Mouse (Mus musculus) embryonic facial prominence, embryonic 11.5 days (tissue): ENCODE measurements around the gene Uqcc2. TPM values are rescaled to one million over a fixed set of nuclear protein-coding genes. Genes with fewer than 3 reads are reported as not detected.

Source experiments
- ATAC-seq: fragments of 200-750 bp; cut with Nextera tagmentation; replicated peaks from 2 replicates; pipeline ENCODE4 v1.8.0; 2017; ENCODE audit warnings: low read depth; ENCODE audit not compliant: insufficient number of reproducible peaks, low FRiP score, low TSS enrichment
- DNase-seq: peaks from one replicate; pipeline ENCODE4 v3.0.0-alpha.2; 2015; ENCODE audit warnings: low spot score
- H3K27ac ChIP-seq: fragments of 300-500 bp; sonication (generic); replicated peaks from 2 replicates; pipeline ENCODE4 v1.5.1; 2014; ENCODE audit warnings: mild to moderate bottlenecking, low read depth, low read length, control low read depth
- H3K27me3 ChIP-seq: fragments of 300-500 bp; sonication (generic); 2 replicates; pipeline ENCODE4 v1.6.1; 2014; ENCODE audit warnings: mild to moderate bottlenecking, low read length, moderate library complexity, mixed read lengths; ENCODE audit not compliant: control insufficient read depth, insufficient read depth
- H3K36me3 ChIP-seq: fragments of 300-500 bp; sonication (generic); replicated peaks from 2 replicates; pipeline ENCODE4 v1.6.1; 2014; ENCODE audit warnings: low read depth, mild to moderate bottlenecking, low read length, moderate library complexity, mixed read lengths; ENCODE audit not compliant: control insufficient read depth, insufficient read depth
- H3K4me1 ChIP-seq: fragments of 300-500 bp; sonication (generic); 2 replicates; pipeline ENCODE4 v1.6.1; 2014; ENCODE audit warnings: low read length, mixed read lengths; ENCODE audit not compliant: control insufficient read depth, insufficient read depth
- H3K4me2 ChIP-seq: fragments of 300-500 bp; sonication (generic); 2 replicates; pipeline ENCODE4 v1.6.1; 2014; ENCODE audit warnings: low read depth, mild to moderate bottlenecking, control low read depth, low read length, moderate library complexity
- H3K4me3 ChIP-seq: fragments of 300-500 bp; sonication (generic); 2 replicates; pipeline ENCODE4 v1.5.1; 2014; ENCODE audit warnings: low read depth, low read length, control low read depth
- H3K9ac ChIP-seq: fragments of 300-500 bp; sonication (generic); replicated peaks from 2 replicates; pipeline ENCODE4 v1.6.1; 2014; ENCODE audit warnings: mild to moderate bottlenecking, control low read depth, low read length
- H3K9me3 ChIP-seq: fragments of 300-500 bp; sonication (generic); replicated peaks from 2 replicates; pipeline ENCODE4 v1.6.1; 2016; ENCODE audit warnings: mild to moderate bottlenecking, low read length, inconsistent platforms, mixed read lengths; ENCODE audit not compliant: control insufficient read depth
- WGBS: fragments of 180-500 bp; shearing (Covaris S2); extraction: QIAGEN DNeasy Blood & Tissue Kit; methylation state at CpG from one replicate; pipeline ENCODE4 v1.1.7; 2014; 5-methylcytosine and 5-hydroxymethylcytosine counted together
- polyA plus RNA-seq: library from polyadenylated mRNA; unstranded; fragments of >200 nt; fragmentation: Nextera tagmentation; extraction: Ambion mirVana; gene quantifications from 2 replicates; pipeline ENCODE4 v1.2.1, GENCODE M21; 2014

The Uqcc2 gene
- polyA plus RNA-seq, 1 experiment from 2014 or later = 339 TPM

GRCm38 (mm10) chr17:27081868-27082267 lies 51.8 kb downstream of the Uqcc2 start:
- H3K4me3 ChIP-seq = no peak overlapping the region
- no peaks in the 10 kb centered on the region for H3K9me3 ChIP-seq
- no peak overlapping the region for H3K4me2 ChIP-seq
- no peak overlapping the region for H3K9ac ChIP-seq
- ATAC-seq = no peak
- no peaks in the 10 kb centered on the region for H3K36me3 ChIP-seq
- WGBS = 79% methylated on average over 5 of the region's 5 CpGs
- H3K4me1 ChIP-seq = no peaks in the 10 kb centered on the region
- DNase-seq = no peak
- no peak overlapping the region for H3K27ac ChIP-seq
- H3K27me3 ChIP-seq = no peaks in the 10 kb centered on the region

- H3K9me3 ChIP-seq = no peaks in the 10 kb centered on the region
- no peak overlapping the region for H3K4me2 ChIP-seq
- no peak overlapping the region for H3K4me3 ChIP-seq
- H3K36me3 ChIP-seq = no peaks in the 10 kb centered on the region
- H3K4me1 ChIP-seq = no peaks in the 10 kb centered on the region; the same call in 1 of the 2 replicates
- DNase-seq (no peak), ATAC-seq (no peak)
- no peak overlapping the region for H3K9ac ChIP-seq
- H3K27me3 ChIP-seq = no peaks in the 10 kb centered on the region
- no peak overlapping the region for H3K27ac ChIP-seq
- 85% methylated on average over 6 of the region's 6 CpGs for WGBS
Measured at GRCm38 (mm10) chr17:27078499-27078898, 55.2 kb downstream of the Uqcc2 start.

GRCm38 (mm10) chr17:27077920-27078319 lies 55.8 kb downstream of the Uqcc2 start:
- Histone ChIP-seq H3K4me1 (no peaks in the 10 kb centered on the region; the same call in 1 of the 2 replicates), H3K36me3 (no peaks in the 10 kb centered on the region), H3K27me3 (no peaks in the 10 kb centered on the region), H3K4me2 (no peak overlapping the region), H3K9ac (no peak overlapping the region), H3K9me3 (no peaks in the 10 kb centered on the region), H3K4me3 (no peak overlapping the region), H3K27ac (no peak overlapping the region)
- DNase-seq (no peak), ATAC-seq (no peak)
- 76% methylated on average over 6 of the region's 6 CpGs for WGBS

- H3K4me3 ChIP-seq = no peak overlapping the region
- 93% methylated on average over 7 of the region's 7 CpGs for WGBS
- H3K9ac ChIP-seq = no peak overlapping the region
- no peak overlapping the region for H3K27ac ChIP-seq
- no peak overlapping the region for H3K4me2 ChIP-seq
- H3K27me3 ChIP-seq = no peaks in the 10 kb centered on the region
- DNase-seq (no peak), ATAC-seq (no peak)
- no peaks in the 10 kb centered on the region; the same call in 1 of the 2 replicates for H3K4me1 ChIP-seq
- no peaks in the 10 kb centered on the region for H3K9me3 ChIP-seq
- H3K36me3 ChIP-seq = no peaks in the 10 kb centered on the region
Measured at GRCm38 (mm10) chr17:27077133-27077532, 56.6 kb downstream of the Uqcc2 start.

GRCm38 (mm10) chr17:27074849-27075745 lies 58.6 kb downstream of the Uqcc2 start:
- Histone ChIP-seq H3K4me1 (no peaks in the 10 kb centered on the region; the same call in 1 of the 2 replicates), H3K4me2 (no peak overlapping the region), H3K27ac (no peak overlapping the region), H3K4me3 (no peak overlapping the region), H3K36me3 (no peaks in the 10 kb centered on the region), H3K9me3 (no peaks in the 10 kb centered on the region), H3K27me3 (no peaks in the 10 kb centered on the region), H3K9ac (no peak overlapping the region; the same call in 1 of the 2 replicates)
- WGBS = 85% methylated on average over 17 of the region's 17 CpGs
- DNase-seq (no peak), ATAC-seq (no peak)

GRCm38 (mm10) chr17:27074236-27074635 lies 59.5 kb downstream of the Uqcc2 start:
- ATAC-seq = no peak
- H3K9me3 ChIP-seq = no peaks in the 10 kb centered on the region
- H3K36me3 ChIP-seq = no peaks in the 10 kb centered on the region
- no peak overlapping the region for H3K4me3 ChIP-seq
- H3K27me3 ChIP-seq = no peaks in the 10 kb centered on the region
- no peak for DNase-seq
- no peak overlapping the region for H3K4me2 ChIP-seq
- no peak overlapping the region for H3K9ac ChIP-seq
- H3K27ac ChIP-seq = no peak overlapping the region
- WGBS = 56% methylated on average over 6 of the region's 6 CpGs
- H3K4me1 ChIP-seq = no peaks in the 10 kb centered on the region; the same call in 1 of the 2 replicates

- Histone ChIP-seq H3K4me3 (no peak overlapping the region), H3K9me3 (no peaks in the 10 kb centered on the region), H3K9ac (no peak overlapping the region), H3K4me2 (no peak overlapping the region), H3K27me3 (no peaks in the 10 kb centered on the region), H3K36me3 (no peaks in the 10 kb centered on the region), H3K27ac (no peak overlapping the region), H3K4me1 (no peaks in the 10 kb centered on the region; the same call in 1 of the 2 replicates)
- 73% methylated on average over 9 of the region's 9 CpGs for WGBS
- no peak for DNase-seq
- no peak for ATAC-seq
Measured at GRCm38 (mm10) chr17:27073778-27074177, 59.9 kb downstream of the Uqcc2 start.

GRCm38 (mm10) chr17:27073126-27073525 lies 60.6 kb downstream of the Uqcc2 start:
- Histone ChIP-seq H3K27me3 (no peaks in the 10 kb centered on the region), H3K27ac (no peak overlapping the region), H3K36me3 (no peaks in the 10 kb centered on the region), H3K4me3 (no peak overlapping the region), H3K9ac (no peak overlapping the region), H3K9me3 (no peaks in the 10 kb centered on the region), H3K4me2 (no peak overlapping the region), H3K4me1 (no peaks in the 10 kb centered on the region; the same call in 1 of the 2 replicates)
- ATAC-seq (no peak), DNase-seq (no peak)
- WGBS = 85% methylated on average over 5 of the region's 5 CpGs
